Mouse (Mus musculus) yolk sac, embryonic 10.5 days (tissue): ENCODE measurements around the gene Krtcap3.
A peak's percentile ranks its signal among the peaks of the same experiment; 100 is the strongest.

Source experiments
- DNase-seq: peaks from one replicate; pipeline ENCODE4 v3.0.0-alpha.2; 2017; ENCODE audit warnings: low spot score

Gene Krtcap3

GRCm38 (mm10) chr5:31252795-31253545 lies 1.5 kb downstream of the Krtcap3 start:
- no peak for DNase-seq

DNA sequence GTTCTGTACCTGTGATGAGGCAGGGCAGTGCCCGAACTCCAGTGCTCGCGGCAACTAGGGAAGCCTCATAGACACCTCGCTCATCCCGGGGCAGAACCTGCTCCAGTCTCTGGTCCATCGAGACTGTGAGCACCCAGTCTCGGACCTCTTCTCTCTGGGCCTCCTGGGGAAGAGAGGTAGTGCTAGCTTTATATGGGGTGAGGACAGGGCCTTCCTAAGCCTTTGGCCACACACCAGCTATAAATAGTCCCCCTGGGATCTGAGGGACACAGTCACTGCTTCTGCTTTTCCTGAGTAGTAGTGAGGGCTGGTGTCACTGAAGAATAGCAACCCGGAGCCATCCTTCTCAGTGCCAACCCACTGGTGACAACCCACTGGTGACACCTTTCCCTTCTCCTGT lies 2.3 kb downstream of the Krtcap3 start:
- DNase-seq = no peak

DNA sequence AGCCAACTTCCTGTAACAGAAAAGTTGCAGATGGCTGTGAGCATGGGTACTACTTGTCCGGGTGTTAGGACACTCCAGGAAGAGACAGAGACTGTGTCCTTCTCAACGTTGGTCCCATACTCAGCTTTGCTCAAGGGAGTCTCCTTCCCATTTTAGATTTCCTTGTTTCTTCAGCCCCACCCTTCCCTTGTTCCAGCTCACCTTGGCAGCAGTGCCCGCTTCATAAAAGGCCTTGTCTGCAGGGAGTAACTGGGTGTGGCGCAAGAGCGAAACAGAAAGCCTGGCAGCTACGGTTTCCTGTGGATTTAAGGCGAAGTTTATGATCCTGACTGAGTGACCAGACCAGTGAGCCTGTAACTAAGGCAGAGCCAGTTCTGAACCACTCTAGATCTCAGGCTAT lies 3.0 kb downstream of the Krtcap3 start:
- no peak for DNase-seq

GRCm38 (mm10) chr5:31254901-31255300 lies 3.4 kb downstream of the Krtcap3 start:
- DNase-seq = no peak

- no peak for DNase-seq
Measured at GRCm38 (mm10) chr5:31255381-31255780, 3.9 kb downstream of the Krtcap3 start.

DNA sequence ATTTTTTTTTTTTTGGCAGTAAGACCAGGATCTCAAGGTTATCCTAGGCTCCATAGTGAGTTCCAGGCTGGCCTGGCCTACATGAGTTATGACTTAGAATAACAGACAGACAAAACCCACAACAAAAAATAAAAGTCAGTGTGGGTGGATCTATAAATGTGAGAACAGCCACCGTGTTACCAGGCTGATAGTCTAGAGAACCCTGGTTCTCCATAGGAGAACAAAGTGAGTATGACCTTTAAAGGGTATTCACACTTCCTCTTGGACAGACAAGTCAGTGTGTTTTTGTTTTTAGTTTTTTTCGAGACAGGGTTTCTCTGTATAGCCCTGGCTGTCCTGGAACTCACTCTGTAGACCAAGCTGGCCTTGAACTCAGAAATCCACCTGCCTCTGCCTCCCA lies 4.5 kb downstream of the Krtcap3 start:
- DNase-seq = no peak

DNA sequence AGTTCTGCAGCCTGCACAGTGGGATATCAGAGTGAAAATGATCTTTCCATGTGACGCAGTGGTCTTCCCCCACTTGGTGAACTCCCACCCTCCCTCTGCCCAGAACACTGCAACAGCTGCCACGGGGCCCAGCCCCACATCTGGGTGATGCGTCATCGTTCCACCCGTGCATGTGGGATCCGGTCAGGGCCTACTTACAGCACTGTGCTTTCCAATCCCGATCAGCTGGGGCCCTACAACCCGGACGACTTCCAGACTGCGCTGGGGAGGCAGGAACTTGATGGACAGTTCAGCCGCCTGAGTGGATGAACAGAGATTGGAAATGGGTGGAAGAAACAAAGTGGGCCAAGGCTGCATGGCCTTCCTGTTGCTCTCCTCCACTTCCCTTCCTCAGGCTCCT lies 6.1 kb downstream of the Krtcap3 start:
- DNase-seq = no peak

DNA sequence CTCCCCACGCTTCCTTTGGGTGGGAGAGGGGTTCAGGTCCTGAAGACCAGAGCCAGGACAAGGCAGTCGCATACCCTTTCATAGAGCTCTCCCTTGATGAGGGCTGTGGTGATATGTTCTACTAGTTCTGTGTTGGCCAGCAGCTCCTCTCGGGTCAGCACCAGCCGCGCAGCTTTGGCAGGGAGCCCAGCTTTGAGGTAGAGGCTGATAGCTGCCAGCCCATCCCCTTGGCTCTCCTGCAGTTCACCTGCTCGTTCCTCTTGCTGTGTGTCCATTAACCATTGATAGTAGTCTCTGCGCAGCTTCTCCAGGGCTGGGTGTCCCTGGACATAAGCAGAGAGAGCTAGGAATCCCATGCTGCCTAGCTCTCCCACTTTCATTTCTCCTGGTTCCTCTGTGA lies 14.6 kb downstream of the Krtcap3 start:
- no peak for DNase-seq

DNA sequence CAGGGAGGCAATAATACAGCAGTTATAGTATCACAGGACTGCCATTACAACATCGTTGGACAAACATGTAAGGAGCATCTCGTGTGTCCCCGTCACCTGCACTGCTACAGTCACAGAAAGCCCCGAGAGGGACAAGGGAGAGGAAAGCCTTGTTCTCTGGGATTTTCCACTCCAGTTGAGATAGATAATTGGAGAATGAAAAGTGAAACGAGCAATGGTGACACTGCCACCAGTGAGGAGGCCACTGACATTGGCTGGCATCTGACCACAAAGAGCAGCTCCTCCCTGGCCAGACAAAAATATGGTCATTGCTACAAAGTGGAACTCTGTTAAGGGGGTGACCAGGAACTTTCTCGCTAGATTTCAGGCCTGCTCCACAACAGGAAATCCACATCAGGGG lies 16.2 kb downstream of the Krtcap3 start:
- DNase-seq = no peak

GRCm38 (mm10) chr5:31273018-31273417 lies 21.5 kb downstream of the Krtcap3 start:
- DNase-seq = no peak

GRCm38 (mm10) chr5:31279245-31279988 lies 27.9 kb downstream of the Krtcap3 start:
- no peak for DNase-seq

DNA sequence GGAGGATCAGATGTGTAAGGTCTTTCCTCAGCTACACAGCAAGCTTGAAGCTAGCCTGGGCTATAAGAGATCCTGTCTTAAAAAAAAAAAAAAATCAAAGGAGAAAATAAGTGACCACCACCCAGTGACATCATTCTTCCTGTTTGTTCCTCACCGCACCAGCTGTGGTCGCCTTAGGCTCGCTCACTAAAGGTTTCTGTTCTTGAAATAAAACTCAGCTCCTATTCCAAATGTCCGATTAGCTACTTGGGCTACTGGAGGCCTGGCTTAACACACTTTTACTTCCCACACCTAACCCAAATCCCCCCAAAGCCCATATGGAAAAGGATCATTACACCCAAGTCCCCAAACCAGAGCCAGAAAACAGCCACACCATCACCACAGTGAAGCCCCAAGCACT lies 36.7 kb downstream of the Krtcap3 start:
- DNase-seq = no peak

DNA sequence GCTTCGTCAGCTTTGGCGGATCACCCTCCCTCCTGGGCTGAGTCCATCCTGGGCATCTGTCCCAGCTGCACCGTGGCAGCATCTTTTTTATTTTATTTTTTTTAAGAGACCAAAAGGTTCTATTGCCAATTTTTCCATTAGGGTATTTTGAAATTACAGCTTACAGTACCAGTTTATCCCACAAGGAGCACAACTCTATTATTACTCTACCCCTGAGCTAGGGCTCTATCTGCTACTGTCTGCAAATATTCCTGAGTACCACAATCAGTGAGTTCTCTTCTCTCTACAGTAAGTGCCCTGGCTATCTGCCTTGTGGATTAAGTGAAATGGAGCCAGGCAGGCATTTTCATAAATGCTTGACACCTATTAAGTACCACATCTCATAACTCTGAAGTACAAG lies 37.2 kb downstream of the Krtcap3 start:
- no peak for DNase-seq

DNA sequence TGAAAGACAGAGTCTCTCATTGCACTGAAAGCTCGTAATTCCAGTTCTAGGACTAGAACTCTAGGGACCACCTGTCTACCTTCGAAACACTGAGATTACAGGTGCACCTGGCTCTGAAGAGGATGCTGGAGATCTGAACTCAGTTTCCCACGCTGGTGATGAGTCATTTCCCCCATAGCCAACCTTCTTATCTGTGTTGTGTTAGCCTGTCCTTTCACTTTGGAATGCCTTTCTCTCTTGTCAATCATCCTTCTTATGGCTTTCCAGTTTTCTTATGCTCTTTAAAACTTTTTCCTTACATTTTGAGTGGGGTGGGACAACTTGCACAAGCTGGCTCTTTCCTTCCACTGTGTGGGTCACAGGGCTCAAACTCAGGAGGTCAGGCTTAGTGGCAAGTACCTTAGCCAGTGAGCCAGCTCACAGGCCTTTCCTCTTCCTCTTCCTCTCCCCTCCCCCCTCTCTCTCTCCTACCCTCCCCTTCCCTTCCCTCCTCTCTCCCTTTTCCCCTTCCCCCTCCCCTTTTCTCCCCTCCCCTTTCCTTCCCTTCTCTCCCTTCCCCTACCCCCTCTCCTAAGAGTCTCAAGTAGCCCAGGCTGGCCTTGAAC lies 38.2 kb downstream of the Krtcap3 start:
- DNase-seq = no peak

GRCm38 (mm10) chr5:31290521-31291360 lies 39.2 kb downstream of the Krtcap3 start, which contains the start of gene Ift172:
Ift172 (minus strand) TSS chr5:31291116.
- peak; percentile 95 for DNase-seq

DNA sequence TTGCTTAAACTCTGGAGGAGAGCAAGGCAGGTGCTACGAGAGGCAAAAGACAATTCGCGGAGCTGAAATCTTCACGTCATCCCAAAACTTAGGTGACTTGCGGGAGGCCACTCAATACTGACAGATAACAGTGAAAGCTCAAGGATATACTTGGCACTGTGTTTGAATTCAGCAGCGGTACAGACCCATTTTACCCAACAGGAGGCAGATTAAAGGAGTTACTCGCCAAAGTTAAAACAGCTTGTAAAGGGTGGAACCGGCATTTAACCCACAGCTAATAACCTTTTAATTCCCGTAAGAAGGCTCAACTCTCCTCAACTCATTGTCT lies 39.8 kb downstream of the Krtcap3 start:
- no peak for DNase-seq

GRCm38 (mm10) chr5:31294964-31295605 lies 43.6 kb downstream of the Krtcap3 start:
- no peak for DNase-seq

DNA sequence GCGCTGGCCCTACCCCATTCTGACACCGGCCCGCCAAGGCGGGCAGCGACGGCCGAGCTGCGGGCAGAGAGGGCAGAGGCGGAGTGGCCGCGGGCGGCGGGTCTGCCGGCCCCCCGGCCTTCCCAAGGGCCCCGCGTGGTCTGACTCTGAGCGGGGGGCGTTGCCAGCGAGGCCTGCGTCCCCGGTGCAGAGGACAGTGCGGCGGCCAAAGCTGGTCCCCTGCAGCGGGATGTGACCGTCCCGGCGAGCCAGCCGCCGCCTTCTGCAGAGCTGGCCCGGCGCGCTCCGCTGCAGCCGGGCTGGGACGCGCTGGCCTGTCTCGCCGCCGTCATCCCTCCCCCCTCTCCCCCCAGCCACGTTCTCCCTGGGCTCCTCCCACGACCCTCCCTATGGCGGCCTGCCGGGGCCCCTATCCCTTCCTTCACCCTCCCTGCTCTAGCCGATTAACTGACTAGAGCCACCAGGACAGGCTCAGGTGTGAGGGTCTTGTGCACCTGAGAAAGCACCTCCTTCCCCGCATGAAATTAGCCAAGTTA lies 44.2 kb downstream of the Krtcap3 start, which contains the start of gene Fndc4:
TSS of gene Fndc4 (minus strand) at position 475 of the 536 bp plus-strand sequence.
- peak; percentile 73 for DNase-seq

DNA sequence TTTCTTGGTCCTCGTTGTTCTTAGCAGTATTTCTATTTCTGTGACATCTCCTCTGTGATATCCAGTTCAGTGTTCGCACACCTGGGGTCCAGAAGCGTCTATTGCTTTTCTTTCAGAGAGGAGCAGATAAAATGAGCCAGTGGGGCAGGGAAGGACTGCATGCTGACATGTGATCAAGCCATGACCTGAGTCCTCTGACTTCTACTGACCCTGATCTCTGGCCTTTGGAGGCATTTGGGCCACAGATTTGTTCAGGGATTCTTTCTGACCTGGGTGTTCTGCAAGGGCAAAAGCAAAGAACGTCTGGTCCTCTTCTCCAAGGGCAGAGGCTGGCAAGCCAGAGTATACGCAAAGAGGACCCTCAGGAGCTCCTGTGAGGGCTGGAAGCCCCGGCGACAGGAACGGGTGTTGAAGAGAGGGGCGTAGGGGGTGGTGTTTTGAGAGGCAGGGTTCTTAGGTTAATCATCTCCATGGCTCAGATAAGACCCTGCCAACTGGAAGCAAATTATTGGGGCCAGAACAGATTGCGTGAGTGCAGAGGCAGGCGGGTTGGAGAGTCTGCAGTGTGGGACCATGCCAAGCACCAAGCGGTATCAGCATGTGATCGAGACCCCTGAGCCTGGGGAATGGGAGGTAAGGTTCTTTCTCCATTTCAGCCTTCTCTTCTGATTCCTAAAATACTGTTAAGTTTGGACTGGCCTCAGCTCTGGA lies 45.7 kb downstream of the Krtcap3 start, which contains the start of gene Gckr:
TSS of gene Gckr (plus strand) at position 397 of the 711 bp plus-strand sequence.
- peak; percentile 76 for DNase-seq

DNA sequence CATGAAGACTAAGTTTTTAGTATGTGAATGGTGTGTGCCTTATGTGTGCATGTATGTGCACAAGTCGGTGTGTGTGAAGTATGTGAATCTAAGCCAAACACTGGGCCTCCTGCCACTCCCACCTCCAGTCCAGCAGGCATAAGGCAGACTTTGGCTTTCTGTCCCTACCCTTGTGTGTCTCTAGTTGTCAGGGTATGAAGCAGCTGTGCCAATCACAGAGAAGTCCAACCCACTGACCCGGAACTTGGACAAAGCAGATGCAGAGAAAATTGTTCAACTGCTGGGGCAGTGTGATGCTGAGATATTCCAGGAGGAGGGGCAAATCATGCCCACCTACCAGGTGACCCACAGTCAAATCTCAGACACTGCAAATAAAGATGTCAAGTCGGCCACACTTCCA lies 46.5 kb downstream of the Krtcap3 start:
- no peak for DNase-seq

DNA sequence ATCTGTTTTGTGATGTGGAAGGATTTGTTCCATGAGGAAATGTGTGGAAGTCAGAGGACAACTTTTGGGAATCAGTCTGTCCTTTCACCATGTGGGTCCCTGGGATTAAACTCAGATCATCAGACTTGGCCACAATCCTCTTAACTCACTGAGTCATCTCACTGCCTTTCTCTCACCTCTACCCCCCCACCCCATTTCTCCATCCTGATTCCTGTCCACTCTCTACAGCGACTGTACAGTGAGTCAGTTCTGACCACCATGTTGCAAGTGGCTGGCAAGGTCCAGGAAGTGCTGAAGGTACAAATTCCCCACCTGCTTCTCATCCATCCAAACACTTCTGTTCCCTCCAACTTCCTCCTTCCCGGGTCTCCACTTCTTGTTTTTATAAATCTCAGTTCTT lies 47.0 kb downstream of the Krtcap3 start:
- no peak for DNase-seq
